Mouse (Mus musculus): Measurements from ENCODE around the gene Htra2. TPM values are rescaled to one million over a fixed set of nuclear protein-coding genes. Genes with fewer than 3 reads are reported as not detected.

Htra2 gene
- 35.3 and 41.7 TPM in 2 replicates for polyA plus RNA-seq (2012; ENCODE audit: low replicate concordance)

DNA sequence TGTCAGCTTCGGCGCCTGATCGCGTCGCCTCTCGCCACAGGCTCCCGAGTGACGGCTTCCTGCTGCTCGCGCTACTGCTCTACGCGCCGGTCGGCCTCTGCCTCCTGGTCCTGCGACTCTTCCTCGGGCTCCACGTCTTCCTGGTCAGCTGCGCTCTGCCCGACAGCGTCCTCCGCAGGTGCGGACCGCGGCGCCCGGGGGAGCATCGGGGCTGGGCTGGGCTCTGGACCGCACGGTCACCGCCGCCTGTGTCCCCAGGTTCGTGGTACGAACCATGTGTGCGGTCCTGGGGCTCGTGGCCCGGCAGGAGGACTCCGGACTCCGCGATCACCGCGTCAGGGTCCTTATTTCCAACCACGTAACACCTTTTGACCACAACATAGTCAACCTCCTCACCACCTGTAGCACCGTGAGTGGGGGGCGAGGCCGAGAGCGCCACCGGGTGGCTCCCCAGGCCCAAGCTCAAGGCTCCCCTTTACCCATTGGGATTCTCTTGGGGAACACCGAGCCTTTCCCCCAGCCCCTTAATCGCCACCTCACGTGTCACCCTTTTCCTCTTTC is at the start of gene Htra2:
TSS of gene Htra2 (minus strand) at position 403 of the 561 bp plus-strand sequence.

DNA sequence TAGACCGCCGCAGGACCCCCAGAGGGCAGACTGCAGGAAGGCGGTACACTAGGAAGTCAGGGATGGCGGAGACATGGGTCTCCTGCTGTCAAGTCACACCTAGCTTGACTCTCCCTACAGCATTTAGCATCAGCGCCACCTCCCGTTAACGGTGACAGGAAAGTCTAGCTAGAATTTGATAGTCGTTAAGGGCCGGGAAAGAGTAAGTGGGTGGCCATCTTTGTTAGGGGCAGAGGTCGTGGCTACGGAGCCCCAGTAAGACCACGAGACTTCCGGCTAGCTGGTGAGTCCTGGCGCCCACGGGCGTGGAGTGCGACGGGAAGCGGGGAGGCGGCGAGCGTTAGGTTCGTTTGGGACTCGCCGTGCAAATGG is 46.2 kb upstream of the Htra2 start, which contains the start of the genes Ccdc142 and Gm42688:
TSS of gene Ccdc142 (plus strand) at position 286 of the 372 bp plus-strand sequence.
TSS of gene Gm42688 (plus strand) at position 302 of the 372 bp plus-strand sequence.

DNA sequence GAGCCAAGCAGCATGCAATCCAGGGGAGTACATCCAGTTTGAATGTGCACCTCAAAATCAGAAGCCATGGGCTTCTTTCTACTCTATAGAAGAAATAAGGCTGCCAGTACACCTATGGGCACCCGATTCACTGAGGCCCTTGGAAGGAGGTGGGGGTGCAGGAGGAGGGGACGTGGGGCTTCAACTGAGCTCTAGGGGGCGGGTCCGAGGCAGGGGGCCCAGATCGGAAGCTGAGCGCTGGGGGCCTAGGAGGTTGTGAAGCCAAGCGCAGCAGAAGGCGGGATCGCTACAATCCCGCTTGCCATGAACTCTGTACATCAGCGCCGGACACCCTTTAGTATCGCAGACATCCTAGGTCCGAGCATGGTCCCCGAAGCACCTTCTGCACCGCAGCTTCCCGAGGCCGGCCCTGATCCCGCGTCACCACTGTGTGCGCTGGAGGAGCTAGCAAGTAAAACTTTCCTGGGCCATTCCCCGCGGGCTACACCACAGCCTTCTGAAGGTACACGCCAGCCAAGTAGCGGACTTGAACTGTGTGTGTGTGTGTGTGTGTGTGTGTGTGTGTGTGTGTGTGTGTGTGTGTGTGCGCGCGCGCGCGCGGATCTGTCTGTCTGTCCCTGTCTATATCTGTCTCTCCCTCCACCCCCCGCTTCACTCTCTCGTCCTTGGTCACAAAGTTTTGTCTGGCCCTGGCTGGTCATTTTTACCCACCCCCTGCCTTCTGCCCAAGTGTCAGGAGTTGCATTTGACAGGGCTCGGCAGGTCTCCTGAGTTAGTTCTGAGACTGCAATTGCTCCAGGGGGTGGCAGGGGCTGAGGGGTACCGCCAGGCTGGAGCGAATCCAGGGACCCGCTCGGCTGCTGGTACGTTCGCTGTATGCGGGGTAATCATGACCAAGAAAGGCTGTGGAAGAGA is 31.3 kb upstream of the Htra2 start, which contains the start of gene Lbx2:
TSS of gene Lbx2 (plus strand) at position 247 of the 915 bp plus-strand sequence.

DNA sequence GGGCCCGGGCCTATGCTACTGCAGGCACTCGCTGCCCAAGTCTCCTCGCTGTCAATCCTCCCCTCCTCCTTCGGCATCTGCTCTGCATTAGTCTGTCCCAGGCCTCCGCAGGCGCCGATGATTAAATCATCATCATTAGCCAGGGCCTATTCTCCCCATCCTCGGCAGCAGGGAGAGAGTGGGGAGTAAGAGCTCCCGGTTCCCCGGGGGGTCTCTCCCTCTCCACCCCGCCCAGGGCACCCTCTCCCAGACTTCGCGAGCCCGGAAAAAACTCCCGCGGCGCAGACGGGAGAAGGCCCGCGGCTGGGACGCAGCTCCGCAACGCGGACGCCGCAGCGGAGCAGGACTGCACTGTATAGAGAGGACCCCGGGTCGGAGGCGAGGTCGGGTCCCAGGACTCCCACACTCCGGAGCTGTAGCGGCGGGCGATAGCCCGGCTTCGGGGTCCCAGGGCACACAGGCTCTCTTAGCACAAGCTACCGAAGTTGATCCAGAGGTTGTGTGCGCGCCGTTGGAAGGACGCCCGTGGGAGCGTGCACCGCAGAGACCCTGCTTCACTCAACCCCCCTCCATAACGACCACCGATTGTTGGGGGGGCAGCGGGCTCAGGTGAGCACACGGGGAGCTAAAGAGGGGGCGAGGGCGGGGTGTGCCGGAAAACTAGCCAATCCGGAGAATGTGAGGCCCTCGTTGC is 22.7 kb upstream of the Htra2 start, which contains the start of gene Pcgf1:
TSS of gene Pcgf1 (plus strand) at position 240 of the 694 bp plus-strand sequence.

DNA sequence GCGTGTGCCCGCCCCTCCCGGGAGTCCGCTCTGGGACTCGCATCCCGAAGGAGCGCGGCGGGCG is 15.0 kb upstream of the Htra2 start, which contains the start of gene Tlx2:
TSS of gene Tlx2 (minus strand) at position 47 of the 64 bp plus-strand sequence.

DNA sequence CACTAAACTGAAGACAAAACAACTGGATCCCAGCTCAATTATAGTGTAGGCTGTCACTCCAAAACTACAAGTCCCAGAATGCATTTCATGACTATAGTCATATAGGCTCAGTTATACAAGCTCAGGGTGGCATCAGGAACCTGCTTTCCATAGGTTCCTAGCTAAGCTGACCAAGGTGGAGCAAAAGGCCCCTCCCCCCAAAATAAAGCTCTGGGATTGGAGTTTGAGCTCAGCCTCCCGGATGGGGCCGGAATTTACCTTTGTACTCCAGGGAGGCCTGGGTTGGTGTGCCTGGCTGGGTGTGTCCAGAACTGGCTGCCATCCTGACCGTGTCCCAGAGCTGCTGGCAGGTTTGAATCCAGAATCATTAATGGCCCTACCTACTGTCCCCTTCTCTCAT is 2.7 kb upstream of the Htra2 start, which contains the start of gene Dqx1:
TSS of gene Dqx1 (plus strand) at position 55 of the 400 bp plus-strand sequence.

DNA sequence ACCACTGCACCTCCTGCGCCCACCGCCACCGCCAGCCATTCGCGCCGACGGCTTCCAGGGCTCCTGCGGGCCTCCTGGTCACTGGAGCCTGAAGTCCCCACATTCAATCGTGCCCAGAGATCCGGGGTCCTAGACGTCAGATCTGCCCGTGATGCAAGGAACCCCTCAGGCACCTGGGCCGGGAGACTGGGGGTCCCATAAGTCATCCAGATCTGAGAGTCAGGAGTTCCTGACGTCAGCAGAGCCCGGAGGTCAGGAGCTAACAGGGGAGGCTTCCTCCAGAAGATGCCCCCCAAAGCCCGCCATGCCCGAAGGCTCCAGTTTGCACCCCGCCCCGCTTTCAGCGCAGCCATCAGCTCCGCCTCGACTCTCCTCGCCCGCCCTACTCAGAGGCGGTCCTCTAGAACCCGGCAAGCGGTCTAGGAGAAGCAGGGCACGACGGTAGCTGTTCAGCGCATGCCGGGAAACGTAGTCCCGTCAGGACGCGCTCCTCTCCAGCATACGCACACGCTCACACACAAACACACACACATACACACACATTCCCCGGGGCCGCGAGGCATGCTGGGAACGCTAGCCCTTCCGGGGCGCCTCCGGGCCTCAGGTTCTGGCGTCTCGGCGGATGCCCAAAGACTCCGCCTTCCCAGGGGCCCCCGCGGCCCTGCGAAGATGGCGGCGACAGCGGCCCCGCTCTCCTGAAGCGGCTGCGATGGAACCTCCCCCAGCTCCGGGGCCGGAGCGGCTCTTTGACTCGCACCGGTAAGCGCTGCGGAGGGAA is 810 bp downstream of the Htra2 start, which contains the start of gene Aup1:
TSS of gene Aup1 (plus strand) at position 448 of the 778 bp plus-strand sequence.

DNA sequence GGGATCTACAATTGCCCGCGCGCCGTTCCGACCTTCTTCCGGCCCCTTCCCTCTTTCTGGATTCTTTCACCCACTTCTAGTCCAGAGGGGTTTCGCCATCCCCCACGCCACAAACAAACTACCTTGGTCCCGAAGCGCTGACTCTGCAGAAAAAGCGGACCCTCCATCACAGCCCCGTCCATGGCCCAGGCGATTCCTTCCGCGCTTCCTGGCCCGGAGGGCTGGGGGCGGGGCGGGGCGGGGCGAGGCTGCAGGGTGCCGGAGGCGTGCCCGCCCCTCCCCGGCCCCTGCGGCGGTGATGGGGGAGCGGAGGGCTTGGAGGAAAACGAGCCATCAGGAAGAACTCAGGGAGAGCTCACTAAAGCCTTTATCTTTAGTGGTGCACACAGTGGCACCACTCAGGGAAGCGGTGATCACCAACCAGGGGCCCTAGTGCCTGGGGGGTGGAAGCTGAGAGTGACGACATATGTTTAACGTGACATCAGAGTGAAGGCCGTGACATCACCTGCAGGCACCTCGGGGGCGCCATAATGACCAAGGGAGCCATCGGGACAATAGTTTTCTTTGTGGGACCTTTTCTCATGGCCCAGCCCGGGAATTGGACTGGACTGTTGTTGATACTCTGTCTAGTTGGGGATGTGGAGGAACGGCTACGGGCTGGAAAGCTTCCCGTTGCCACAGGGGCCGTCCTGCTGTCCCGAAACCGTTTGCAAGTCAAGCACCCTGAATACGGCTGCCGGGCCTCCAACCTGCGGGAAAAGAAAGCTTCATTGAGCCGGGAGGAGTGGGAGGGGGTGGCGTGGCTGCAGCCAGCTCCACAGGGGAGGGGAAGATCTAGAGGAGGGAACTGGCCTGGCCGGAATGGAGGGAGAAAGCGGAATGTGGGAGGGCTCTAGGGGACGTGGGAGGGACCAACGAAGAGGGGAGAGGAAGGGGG is 21.6 kb downstream of the Htra2 start, which contains the start of the genes Dok1 and Loxl3:
TSS of gene Dok1 (minus strand) at position 223 of the 937 bp plus-strand sequence.
TSS of gene Loxl3 (plus strand) at position 925 of the 937 bp plus-strand sequence.

Other genes starting within 250 kb of the Htra2 start
- 5.5 and 9.5 TPM in 2 replicates for gene Sema4f, start 115.5 kb downstream of the Htra2 start, polyA plus RNA-seq (2012; ENCODE audit: low replicate concordance)
- 2.0 and 5.3 TPM in 2 replicates for gene M1ap, start 108.4 kb downstream of the Htra2 start, polyA plus RNA-seq (2012; ENCODE audit: low replicate concordance)
- 102 and 131 TPM in 2 replicates for gene Dok1, start 21.8 kb downstream of the Htra2 start, polyA plus RNA-seq (2012; ENCODE audit: low replicate concordance)
- gene Loxl3, start 21.1 kb downstream of the Htra2 start, polyA plus RNA-seq (2012; ENCODE audit: low replicate concordance): 0.51 and 1.7 TPM in 2 replicates
- gene Aup1, start 752 bp downstream of the Htra2 start, polyA plus RNA-seq (2012; ENCODE audit: low replicate concordance): 1,215 and 2,402 TPM in 2 replicates
- 0.97 and 1.3 TPM in 2 replicates for gene Dqx1, start 2.6 kb upstream of the Htra2 start, polyA plus RNA-seq (2012; ENCODE audit: low replicate concordance)
- gene Tlx2, start 15.0 kb upstream of the Htra2 start, polyA plus RNA-seq (2012; ENCODE audit: low replicate concordance): 0.25 TPM in 1 of 2 replicates, not detected in the other
- 7.9 and 13.4 TPM in 2 replicates for gene Pcgf1, start 22.6 kb upstream of the Htra2 start, polyA plus RNA-seq (2012; ENCODE audit: low replicate concordance)
- gene Lbx2, start 31.1 kb upstream of the Htra2 start, polyA plus RNA-seq (2012; ENCODE audit: low replicate concordance): 0.28 and 0.51 TPM in 2 replicates
- gene Ccdc142, start 46.3 kb upstream of the Htra2 start, polyA plus RNA-seq (2012; ENCODE audit: low replicate concordance): 12.7 and 12.8 TPM in 2 replicates
- gene Gm42688, start 46.3 kb upstream of the Htra2 start, polyA plus RNA-seq (2012; ENCODE audit: low replicate concordance): 3.6 and 7.5 TPM in 2 replicates
- gene Mrpl53, start 53.8 kb upstream of the Htra2 start, polyA plus RNA-seq (2012; ENCODE audit: low replicate concordance): 22.8 and 39.1 TPM in 2 replicates
- gene Mogs, start 60.2 kb upstream of the Htra2 start, polyA plus RNA-seq (2012; ENCODE audit: low replicate concordance): 89.6 and 121 TPM in 2 replicates
- gene Wbp1, start 66.3 kb upstream of the Htra2 start, polyA plus RNA-seq (2012; ENCODE audit: low replicate concordance): 58.0 and 86.2 TPM in 2 replicates
- 132 and 369 TPM in 2 replicates for gene Ino80b, start 70.2 kb upstream of the Htra2 start, polyA plus RNA-seq (2012; ENCODE audit: low replicate concordance)
- gene Rtkn, start 80.2 kb upstream of the Htra2 start, polyA plus RNA-seq (2012; ENCODE audit: low replicate concordance): 2.3 and 7.8 TPM in 2 replicates
- gene Wdr54, start 101.1 kb upstream of the Htra2 start, polyA plus RNA-seq (2012; ENCODE audit: low replicate concordance): 0.18 and 0.59 TPM in 2 replicates
- gene 1700003E16Rik, start 101.1 kb upstream of the Htra2 start, polyA plus RNA-seq (2012; ENCODE audit: low replicate concordance): 0.06 and 0.30 TPM in 2 replicates
- 222 and 899 TPM in 2 replicates for gene Dctn1, start 110.6 kb upstream of the Htra2 start, polyA plus RNA-seq (2012; ENCODE audit: low replicate concordance)
- gene Slc4a5, start 164.6 kb upstream of the Htra2 start, polyA plus RNA-seq (2012; ENCODE audit: low replicate concordance): 0.34 and 0.66 TPM in 2 replicates